ENCODE assay signal across 26 mouse cellular contexts in genomic region chr1:71342861-71343554, GRCm38 (mm10).
A peak's percentile ranks its signal among the peaks of the same experiment; 100 is the strongest.
DNase-seq lines count a peak whose midpoint lies in the region; ATAC-seq and TF ChIP-seq lines count a peak whose summit lies in the region.
"Had no signal": no experiment of that assay in that cellular context is flagged by ENCODE, and none has a peak within 500 bp of the region (broad histone marks: within the 10 kb centered on the region; RNA-seq: fewer than 3 reads in every experiment).

No protein-coding gene starts in this region.

- WGBS in hindbrain, embryonic 11.5 days, result 71% methylated on average over 3 of the region's 3 CpGs
- 56% methylated on average over 3 of the region's 3 CpGs for WGBS in hindbrain, embryonic 13.5 days
- WGBS in midbrain, embryonic 15.5 days, result 52% methylated on average over 3 of the region's 3 CpGs
- WGBS in midbrain, embryonic 10.5 days, result 76% methylated on average over 3 of the region's 3 CpGs
- WGBS in midbrain, embryonic 16.5 days, result 51% methylated on average over 3 of the region's 3 CpGs
- WGBS in lung, postnatal 0 days, result 71% methylated on average over 3 of the region's 3 CpGs

- no peak overlapping the region for H3K27ac ChIP-seq in hindbrain, embryonic 11.5 days (ENCODE audit: low read depth, low read length)
- no peak overlapping the region for H3K27ac ChIP-seq in hindbrain, embryonic 13.5 days
- H3K27ac ChIP-seq in midbrain, embryonic 15.5 days, result 0 out of 2 replicates have a peak overlapping the region, but pooled peaks have one; percentile 20
- no peak overlapping the region for H3K27ac ChIP-seq in midbrain, embryonic 10.5 days (replicated peaks)
- no peak overlapping the region for H3K27ac ChIP-seq in midbrain, embryonic 16.5 days (ENCODE audit: low read length)
- no peak overlapping the region for H3K27ac ChIP-seq in lung, postnatal 0 days (ENCODE audit: low read length)
- H3K27ac ChIP-seq: hindbrain, embryonic 14.5 days; intestine, embryonic 15.5 days; liver, embryonic 12.5 days; neural tube, embryonic 13.5 days; stomach, embryonic 15.5 days had no signal

- DNase-seq in hindbrain, embryonic 11.5 days (ENCODE audit: low spot score), result no peak
- no peak for DNase-seq in midbrain, embryonic 10.5 days (ENCODE audit: low spot score)
- DNase-seq in lung, postnatal 0 days (ENCODE audit: low spot score), result no peak
- DNase-seq: adrenal gland, adult 2 months; adrenal gland, postnatal 36 days; B cell, adult 2 months; cerebellum, adult 2 months; cerebellum, postnatal 14 days; gastrocnemius, postnatal 14 days; heart, postnatal 14 days; kidney, adult 2 months; kidney, postnatal 36 days; left cerebral cortex, postnatal 4 days; liver, postnatal 0 days; lung, postnatal 4 days; right cerebral cortex, postnatal 25 days had no signal

- H3K9ac ChIP-seq in hindbrain, embryonic 11.5 days (ENCODE audit: low read depth, low read length), result no peak overlapping the region
- H3K9ac ChIP-seq in hindbrain, embryonic 13.5 days, result no peak overlapping the region
- H3K9ac ChIP-seq in midbrain, embryonic 15.5 days, result no peak overlapping the region
- H3K9ac ChIP-seq in midbrain, embryonic 16.5 days (ENCODE audit: low read depth, low read length), result no peak overlapping the region
- no peak overlapping the region for H3K9ac ChIP-seq in lung, postnatal 0 days (replicated peaks; ENCODE audit: low read depth)
- H3K9ac ChIP-seq: hindbrain, embryonic 14.5 days; intestine, embryonic 15.5 days; liver, embryonic 12.5 days; liver, postnatal 0 days; neural tube, embryonic 13.5 days; stomach, embryonic 15.5 days had no signal

- H3K4me3 ChIP-seq in hindbrain, embryonic 11.5 days (ENCODE audit: low read depth, low read length), result no peak overlapping the region
- H3K4me3 ChIP-seq in hindbrain, embryonic 13.5 days, result no peak overlapping the region
- no peak overlapping the region for H3K4me3 ChIP-seq in midbrain, embryonic 15.5 days
- H3K4me3 ChIP-seq in midbrain, embryonic 10.5 days, result no peak overlapping the region
- no peak overlapping the region for H3K4me3 ChIP-seq in midbrain, embryonic 16.5 days (ENCODE audit: low read depth, low read length)
- no peak overlapping the region for H3K4me3 ChIP-seq in lung, postnatal 0 days (ENCODE audit: low read depth, low read length)
- H3K4me3 ChIP-seq: intestine, embryonic 15.5 days; liver, embryonic 12.5 days; megakaryocyte, embryonic 14.5 days; neural tube, embryonic 13.5 days; stomach, embryonic 15.5 days had no signal

- no peak overlapping the region for H3K4me2 ChIP-seq in hindbrain, embryonic 11.5 days (replicated peaks; ENCODE audit: low read depth, low read length)
- H3K4me2 ChIP-seq in hindbrain, embryonic 13.5 days, result no peak overlapping the region
- H3K4me2 ChIP-seq in midbrain, embryonic 15.5 days, result no peak overlapping the region
- no peak overlapping the region for H3K4me2 ChIP-seq in midbrain, embryonic 16.5 days (ENCODE audit: low read length)
- no peak overlapping the region for H3K4me2 ChIP-seq in lung, postnatal 0 days (replicated peaks; ENCODE audit: low read depth, low read length)
- H3K4me2 ChIP-seq: hindbrain, embryonic 14.5 days; intestine, embryonic 15.5 days; liver, embryonic 12.5 days; neural tube, embryonic 13.5 days; stomach, embryonic 15.5 days had no signal

- no peaks in the 10 kb centered on the region for H3K36me3 ChIP-seq in hindbrain, embryonic 11.5 days (ENCODE audit: control insufficient read depth, insufficient read depth, low read length)
- H3K36me3 ChIP-seq in hindbrain, embryonic 13.5 days, result no peaks in the 10 kb centered on the region
- H3K36me3 ChIP-seq in midbrain, embryonic 15.5 days (replicated peaks), result no peaks in the 10 kb centered on the region
- no peaks in the 10 kb centered on the region for H3K36me3 ChIP-seq in midbrain, embryonic 10.5 days
- no peaks in the 10 kb centered on the region for H3K36me3 ChIP-seq in midbrain, embryonic 16.5 days (ENCODE audit: control insufficient read depth, insufficient read depth, low read length)
- H3K36me3 ChIP-seq in lung, postnatal 0 days (ENCODE audit: insufficient read depth, low read length), result no peaks in the 10 kb centered on the region
- H3K36me3 ChIP-seq: intestine, embryonic 15.5 days; liver, embryonic 12.5 days; neural tube, embryonic 13.5 days; stomach, embryonic 15.5 days had no signal

- TF ChIP-seq EP300 in lung, postnatal 0 days (IDR thresholded peaks at IDR 0.05), result no peak

- peak; percentile 49; the same call in 1 of the 2 replicates for ATAC-seq in hindbrain, embryonic 11.5 days (ENCODE audit: low FRiP score)
- no peak for ATAC-seq in hindbrain, embryonic 13.5 days (ENCODE audit: low FRiP score)
- peak; percentile 58; the same call in 1 of the 2 replicates for ATAC-seq in midbrain, embryonic 15.5 days (replicated peaks)
- 0 out of 2 replicates have a peak, but pooled peaks have one; percentile 45 for ATAC-seq in midbrain, embryonic 16.5 days
- no peak for ATAC-seq in lung, postnatal 0 days
- ATAC-seq: activated CD4-positive, CD25-positive, alpha-beta regulatory T cell, adult 4 months; intestine, embryonic 15.5 days; liver, embryonic 12.5 days; liver, postnatal 0 days had no signal

- no peaks in the 10 kb centered on the region for H3K4me1 ChIP-seq in hindbrain, embryonic 11.5 days (replicated peaks; ENCODE audit: control insufficient read depth, insufficient read depth, low read length)
- peaks cover 6% of the 10 kb centered on the region; the same call in 1 of the 2 replicates for H3K4me1 ChIP-seq in hindbrain, embryonic 13.5 days (replicated peaks)
- H3K4me1 ChIP-seq in midbrain, embryonic 15.5 days, result peaks cover 5% of the 10 kb centered on the region; the same call in 1 of the 2 replicates
- H3K4me1 ChIP-seq in midbrain, embryonic 10.5 days, result peaks cover 7% of the 10 kb centered on the region; the same call in 1 of the 2 replicates
- no peaks in the 10 kb centered on the region; the same call in 1 of the 2 replicates for H3K4me1 ChIP-seq in midbrain, embryonic 16.5 days (ENCODE audit: control insufficient read depth, insufficient read depth, low read length)
- no peaks in the 10 kb centered on the region for H3K4me1 ChIP-seq in lung, postnatal 0 days (ENCODE audit: insufficient read depth, low read depth, low read length)
- H3K4me1 ChIP-seq: intestine, embryonic 15.5 days; liver, embryonic 12.5 days; megakaryocyte, embryonic 14.5 days; stomach, embryonic 15.5 days had no signal

- TF ChIP-seq CTCF in lung, postnatal 0 days (IDR thresholded peaks at IDR 0.05), result no peak

- H3K27me3 ChIP-seq in hindbrain, embryonic 11.5 days (ENCODE audit: control insufficient read depth, insufficient read depth, low read length), result no peaks in the 10 kb centered on the region
- H3K27me3 ChIP-seq in hindbrain, embryonic 13.5 days, result no peaks in the 10 kb centered on the region
- no peaks in the 10 kb centered on the region for H3K27me3 ChIP-seq in midbrain, embryonic 15.5 days (replicated peaks)
- H3K27me3 ChIP-seq in midbrain, embryonic 10.5 days (ENCODE audit: low read depth, poor library complexity, severe bottlenecking), result no peaks in the 10 kb centered on the region
- H3K27me3 ChIP-seq in midbrain, embryonic 16.5 days (ENCODE audit: control insufficient read depth, insufficient read depth, low read depth, low read length), result no peaks in the 10 kb centered on the region
- H3K27me3 ChIP-seq in lung, postnatal 0 days (replicated peaks; ENCODE audit: insufficient read depth, low read length), result no peaks in the 10 kb centered on the region
- H3K27me3 ChIP-seq: intestine, embryonic 15.5 days; liver, embryonic 12.5 days; megakaryocyte, embryonic 14.5 days; neural tube, embryonic 13.5 days; stomach, embryonic 15.5 days had no signal

- no peaks in the 10 kb centered on the region for H3K9me3 ChIP-seq in hindbrain, embryonic 11.5 days (ENCODE audit: control insufficient read depth, low read length)
- no peaks in the 10 kb centered on the region for H3K9me3 ChIP-seq in hindbrain, embryonic 13.5 days
- no peaks in the 10 kb centered on the region for H3K9me3 ChIP-seq in midbrain, embryonic 15.5 days
- H3K9me3 ChIP-seq in midbrain, embryonic 10.5 days (replicated peaks), result no peaks in the 10 kb centered on the region
- no peaks in the 10 kb centered on the region for H3K9me3 ChIP-seq in midbrain, embryonic 16.5 days (replicated peaks; ENCODE audit: control insufficient read depth, low read length, poor library complexity, severe bottlenecking)
- H3K9me3 ChIP-seq in lung, postnatal 0 days (ENCODE audit: low read length), result no peaks in the 10 kb centered on the region
- H3K9me3 ChIP-seq: intestine, embryonic 15.5 days; liver, embryonic 12.5 days; neural tube, embryonic 13.5 days; stomach, embryonic 15.5 days had no signal

Comparison
In these comparisons a context has a peak if more than half of its experiments do, and no peak if none do; other contexts are left out.
1. ATAC-seq: peak in hindbrain, embryonic 11.5 days (single experiment), midbrain, embryonic 15.5 days (single experiment) and midbrain, embryonic 16.5 days (single experiment); none in hindbrain, embryonic 13.5 days (single experiment) and lung, postnatal 0 days (single experiment).